Mouse (Mus musculus) megakaryocyte-erythroid progenitor cell, adult 5-6 weeks (primary cell): ENCODE data around the gene Aoc3. TPM values are rescaled to one million over a fixed set of nuclear protein-coding genes. Genes with fewer than 3 reads are reported as not detected.
"Not testable (repeated sequence)": the region's sequence is repeated elsewhere in the genome, so short reads cannot be mapped to it uniquely, and the experiment has no call there.

Experiments
- ATAC-seq: replicated peaks from 2 replicates; pipeline ENCODE4 v1.8.0; 2016; ENCODE audit warnings: mild to moderate bottlenecking, inconsistent platforms; ENCODE audit not compliant: severe bottlenecking, poor library complexity, low FRiP score, low TSS enrichment
- total RNA-seq, 2 experiments: library from RNA; stranded (forward) in 1 of 2; stranded (reverse) in 1 of 2; fragments of 200-1000, 215-1000 nt in 1 of 2; fragments of >200 nt in 1 of 2; fragmentation: Nextera tagmentation in 1 of 2; gene quantifications; 2 replicates each; pipeline ENCODE4 v1.2.3; 2014 to 2017

The Aoc3 gene
- total RNA-seq, 2 experiments from 2014 or later, result not detected

DNA sequence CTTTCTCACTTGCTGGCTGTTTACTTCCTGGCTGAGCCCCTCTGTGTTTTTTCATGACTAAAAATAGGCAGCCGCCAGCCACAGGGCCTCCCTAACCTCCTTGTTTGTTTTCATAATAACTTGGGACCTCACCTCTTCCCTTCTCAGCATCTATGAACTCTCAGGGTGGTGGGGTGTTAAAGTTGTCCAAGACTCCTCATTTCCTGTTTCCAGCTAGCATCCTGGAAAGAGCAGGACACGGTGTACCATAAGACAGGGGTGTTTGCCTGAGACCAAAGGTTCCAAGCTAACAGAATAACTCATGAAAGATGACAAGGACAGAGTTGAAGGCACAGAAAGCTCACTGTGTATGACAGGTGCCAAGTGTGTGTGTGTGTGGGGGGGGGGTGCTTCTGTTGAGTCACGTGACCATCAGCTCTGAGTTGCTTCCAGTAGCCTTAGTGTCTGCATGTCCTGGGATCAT is 30.3 kb downstream of the Aoc3 start:
- ATAC-seq, result no peak

DNA sequence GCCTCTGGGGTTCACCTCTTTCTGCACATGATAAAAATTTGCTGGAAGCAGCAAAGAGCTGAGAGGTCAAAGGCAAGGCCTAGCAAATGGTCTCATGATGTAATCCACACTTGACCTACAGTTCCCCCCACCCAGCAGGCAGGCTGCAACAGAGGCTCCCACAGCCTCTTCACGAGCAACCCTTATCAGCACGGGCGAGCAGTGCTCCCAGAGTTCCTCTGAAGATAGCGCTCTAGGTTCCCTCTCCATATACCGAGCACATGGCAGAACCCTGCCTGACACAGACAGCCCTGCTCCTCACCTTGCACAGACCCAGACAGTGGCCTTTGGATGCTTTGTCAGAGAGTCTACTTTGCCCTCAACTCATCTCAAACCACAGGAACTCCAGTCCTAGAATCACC is 34.1 kb downstream of the Aoc3 start:
- ATAC-seq, result 0 out of 2 replicates have a peak, but pooled peaks have one; percentile 59

DNA sequence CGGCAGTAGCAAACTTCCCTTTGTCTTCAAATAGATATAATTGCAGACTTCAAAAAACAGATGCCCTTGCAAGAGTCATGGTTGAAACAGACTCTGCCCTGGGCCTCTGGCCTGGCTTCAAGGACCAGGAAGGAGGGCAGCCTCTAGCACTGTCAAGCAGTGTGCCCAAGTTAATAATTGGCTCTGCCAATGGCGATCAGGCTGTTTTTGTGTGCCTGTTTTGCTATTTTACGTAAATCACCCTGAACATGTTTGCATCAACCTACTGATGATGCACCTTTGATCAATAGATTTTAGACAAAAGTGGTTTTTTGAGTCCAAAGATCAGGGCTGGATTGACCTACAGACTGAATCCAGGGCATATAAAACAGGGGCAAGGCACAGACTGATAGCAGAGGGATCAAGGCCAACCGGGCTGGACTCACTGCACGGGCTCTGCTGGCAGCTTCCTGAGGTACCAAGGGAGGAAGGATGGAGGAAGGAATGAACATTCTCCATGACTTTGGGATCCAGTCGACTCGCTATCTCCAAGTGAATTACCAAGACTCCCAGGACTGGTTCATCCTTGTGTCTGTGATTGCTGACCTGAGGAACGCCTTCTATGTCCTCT is 37.0 kb downstream of the Aoc3 start, which contains the start of gene G6pc:
Gene G6pc (plus strand): TSS at position 236 of the 610 bp plus-strand sequence.
- ATAC-seq, result no peak

GRCm38 (mm10) chr11:101370141-101370540 is 39.7 kb downstream of the Aoc3 start:
- no peak for ATAC-seq

- no peak for ATAC-seq
Measured at GRCm38 (mm10) chr11:101374421-101374938, 44.1 kb downstream of the Aoc3 start.

- not testable (repeated sequence) for ATAC-seq
Measured at GRCm38 (mm10) chr11:101378196-101378595, 47.8 kb downstream of the Aoc3 start.

DNA sequence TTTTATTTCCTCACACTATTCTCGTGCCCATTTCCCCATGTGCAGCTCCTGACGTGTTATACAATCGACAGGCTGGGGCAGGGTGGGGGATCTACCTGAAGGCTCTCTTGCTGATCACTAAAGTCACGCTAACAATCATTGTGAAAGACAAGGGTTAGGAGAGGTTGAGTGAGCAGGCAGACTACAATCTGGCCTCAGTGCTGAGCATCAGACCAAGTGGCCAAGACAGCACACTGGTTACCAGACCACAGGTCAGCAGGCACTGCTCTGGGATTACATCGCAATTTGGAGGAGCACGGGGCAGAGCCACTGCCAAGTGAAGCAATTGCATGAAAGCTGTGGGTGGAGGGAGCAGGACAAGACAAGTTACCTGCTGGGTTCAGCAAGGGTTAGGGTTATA is 48.5 kb downstream of the Aoc3 start:
- no peak for ATAC-seq

DNA sequence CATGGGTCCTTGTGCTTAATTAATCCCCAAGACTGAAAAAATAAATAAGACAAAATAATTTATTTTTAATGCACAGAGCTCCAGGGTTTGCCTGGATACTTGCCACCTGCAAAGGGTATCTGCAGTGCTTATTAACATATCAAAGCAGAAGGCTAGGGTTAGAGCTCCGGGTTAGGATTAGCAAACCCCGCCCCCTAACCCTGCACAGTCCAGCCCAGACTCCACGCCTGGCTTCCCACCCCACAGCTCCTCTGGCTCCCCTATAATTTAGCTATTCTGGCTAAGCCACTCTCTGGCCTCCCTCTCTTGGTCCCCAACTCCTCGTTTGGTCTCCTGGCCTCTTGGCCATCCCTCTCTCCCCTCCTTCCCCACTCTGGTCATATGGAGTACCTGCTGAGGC is 51.4 kb downstream of the Aoc3 start:
- peak; percentile 61 for ATAC-seq

Other genes starting within 250 kb of the Aoc3 start
- gene Coasy, start 248.0 kb upstream of the Aoc3 start, total RNA-seq (2014; fragmentation: Nextera tagmentation), result 27.3 and 30.7 TPM in 2 replicates
- 15.1 and 17.2 TPM in 2 replicates for gene Coasy, start 248.0 kb upstream of the Aoc3 start, total RNA-seq (2017)
- 46.8 and 53.3 TPM in 2 replicates for gene Mlx, start 243.3 kb upstream of the Aoc3 start, total RNA-seq (2014; fragmentation: Nextera tagmentation)
- 34.5 and 74.8 TPM in 2 replicates for gene Mlx, start 243.3 kb upstream of the Aoc3 start, total RNA-seq (2017)
- gene Psmc3ip, start 235.2 kb upstream of the Aoc3 start, total RNA-seq (2014; fragmentation: Nextera tagmentation), result 26.2 and 65.9 TPM in 2 replicates
- 38.0 and 79.3 TPM in 2 replicates for gene Psmc3ip, start 235.2 kb upstream of the Aoc3 start, total RNA-seq (2017)
- 17.0 and 20.6 TPM in 2 replicates for gene Retreg3, start 210.7 kb upstream of the Aoc3 start, total RNA-seq (2014; fragmentation: Nextera tagmentation)
- 29.3 and 36.7 TPM in 2 replicates for gene Retreg3, start 210.7 kb upstream of the Aoc3 start, total RNA-seq (2017)
- 51.9 and 55.2 TPM in 2 replicates for gene Tubg1, start 210.7 kb upstream of the Aoc3 start, total RNA-seq (2014; fragmentation: Nextera tagmentation)
- 28.7 and 42.7 TPM in 2 replicates for gene Tubg1, start 210.7 kb upstream of the Aoc3 start, total RNA-seq (2017)
- not detected in 2 replicates for gene Tubg2, start 174.7 kb upstream of the Aoc3 start, total RNA-seq (2014; fragmentation: Nextera tagmentation)
- gene Tubg2, start 174.7 kb upstream of the Aoc3 start, total RNA-seq (2017), result not detected in 2 replicates
- not detected in 2 replicates for gene Cntnap1, start 160.1 kb upstream of the Aoc3 start, total RNA-seq (2014; fragmentation: Nextera tagmentation)
- 0.15 TPM in 1 of 2 replicates, not detected in the other for gene Cntnap1, start 160.1 kb upstream of the Aoc3 start, total RNA-seq (2017)
- gene Plekhh3, start 159.3 kb upstream of the Aoc3 start, total RNA-seq (2014; fragmentation: Nextera tagmentation), result not detected in 2 replicates
- not detected in 2 replicates for gene Plekhh3, start 159.3 kb upstream of the Aoc3 start, total RNA-seq (2017)
- gene Ccr10, start 155.2 kb upstream of the Aoc3 start, total RNA-seq (2014; fragmentation: Nextera tagmentation), result not detected in 2 replicates
- not detected in 2 replicates for gene Ccr10, start 155.2 kb upstream of the Aoc3 start, total RNA-seq (2017)
- gene Ezh1, start 104.1 kb upstream of the Aoc3 start, total RNA-seq (2014; fragmentation: Nextera tagmentation), result 18.2 and 20.6 TPM in 2 replicates
- gene Ezh1, start 104.1 kb upstream of the Aoc3 start, total RNA-seq (2017), result 13.8 and 20.3 TPM in 2 replicates
- not detected in 2 replicates for gene Ramp2, start 84.6 kb upstream of the Aoc3 start, total RNA-seq (2014; fragmentation: Nextera tagmentation)
- not detected in 2 replicates for gene Ramp2, start 84.6 kb upstream of the Aoc3 start, total RNA-seq (2017)
- 112 and 137 TPM in 2 replicates for gene Vps25, start 76.9 kb upstream of the Aoc3 start, total RNA-seq (2014; fragmentation: Nextera tagmentation)
- 44.7 and 71.5 TPM in 2 replicates for gene Vps25, start 76.9 kb upstream of the Aoc3 start, total RNA-seq (2017)
- gene Wnk4, start 70.0 kb upstream of the Aoc3 start, total RNA-seq (2014; fragmentation: Nextera tagmentation), result 0.25 and 1.4 TPM in 2 replicates
- 0.05 and 0.30 TPM in 2 replicates for gene Wnk4, start 70.0 kb upstream of the Aoc3 start, total RNA-seq (2017)
- gene Cntd1, start 51.6 kb upstream of the Aoc3 start, total RNA-seq (2014; fragmentation: Nextera tagmentation), result 2.3 and 3.7 TPM in 2 replicates
- 2.1 and 4.2 TPM in 2 replicates for gene Cntd1, start 51.6 kb upstream of the Aoc3 start, total RNA-seq (2017)
- 67.5 and 86.7 TPM in 2 replicates for gene Coa3, start 51.5 kb upstream of the Aoc3 start, total RNA-seq (2014; fragmentation: Nextera tagmentation)
- gene Coa3, start 51.5 kb upstream of the Aoc3 start, total RNA-seq (2017), result 28.4 and 40.6 TPM in 2 replicates
- 86.7 and 98.7 TPM in 2 replicates for gene Becn1, start 28.3 kb upstream of the Aoc3 start, total RNA-seq (2014; fragmentation: Nextera tagmentation)
- 160 and 162 TPM in 2 replicates for gene Becn1, start 28.3 kb upstream of the Aoc3 start, total RNA-seq (2017)
- 239 and 277 TPM in 2 replicates for gene Psme3, start 14.4 kb upstream of the Aoc3 start, total RNA-seq (2014; fragmentation: Nextera tagmentation)
- 176 and 226 TPM in 2 replicates for gene Psme3, start 14.4 kb upstream of the Aoc3 start, total RNA-seq (2017)
- 7.6 and 11.5 TPM in 2 replicates for gene Aoc2, start 5.5 kb upstream of the Aoc3 start, total RNA-seq (2014; fragmentation: Nextera tagmentation)
- gene Aoc2, start 5.5 kb upstream of the Aoc3 start, total RNA-seq (2017), result 1.9 and 2.9 TPM in 2 replicates
- not detected in 2 replicates for gene G6pc, start 37.0 kb downstream of the Aoc3 start, total RNA-seq (2014; fragmentation: Nextera tagmentation)
- not detected in 2 replicates for gene G6pc, start 37.0 kb downstream of the Aoc3 start, total RNA-seq (2017)
- 74.9 and 108 TPM in 2 replicates for gene Aarsd1, start 87.0 kb downstream of the Aoc3 start, total RNA-seq (2014; fragmentation: Nextera tagmentation)
- 81.8 and 87.7 TPM in 2 replicates for gene Aarsd1, start 87.0 kb downstream of the Aoc3 start, total RNA-seq (2017)
- 4.9 and 7.1 TPM in 2 replicates for gene Gm27029, start 94.2 kb downstream of the Aoc3 start, total RNA-seq (2014; fragmentation: Nextera tagmentation)
- 0.61 TPM in 1 of 2 replicates, not detected in the other for gene Gm27029, start 94.2 kb downstream of the Aoc3 start, total RNA-seq (2017)
- 5.1 and 6.5 TPM in 2 replicates for gene Rundc1, start 94.5 kb downstream of the Aoc3 start, total RNA-seq (2014; fragmentation: Nextera tagmentation)
- gene Rundc1, start 94.5 kb downstream of the Aoc3 start, total RNA-seq (2017), result 1.5 and 6.2 TPM in 2 replicates
- gene Ptges3l, start 94.7 kb downstream of the Aoc3 start, total RNA-seq (2014; fragmentation: Nextera tagmentation), result not detected in 2 replicates
- gene Ptges3l, start 94.7 kb downstream of the Aoc3 start, total RNA-seq (2017), result not detected in 2 replicates
- 1,243 and 1,644 TPM in 2 replicates for gene Rpl27, start 111.7 kb downstream of the Aoc3 start, total RNA-seq (2014; fragmentation: Nextera tagmentation)
- gene Rpl27, start 111.7 kb downstream of the Aoc3 start, total RNA-seq (2017), result 3,990 and 4,375 TPM in 2 replicates
- 35.5 and 44.1 TPM in 2 replicates for gene Ifi35, start 117.8 kb downstream of the Aoc3 start, total RNA-seq (2014; fragmentation: Nextera tagmentation)
- gene Ifi35, start 117.8 kb downstream of the Aoc3 start, total RNA-seq (2017), result 31.7 and 33.5 TPM in 2 replicates
- gene Rnd2, start 134.4 kb downstream of the Aoc3 start, total RNA-seq (2014; fragmentation: Nextera tagmentation), result 1.6 and 7.2 TPM in 2 replicates
- gene Rnd2, start 134.4 kb downstream of the Aoc3 start, total RNA-seq (2017), result 3.5 and 3.8 TPM in 2 replicates
- 6.5 and 7.4 TPM in 2 replicates for gene Vat1, start 135.6 kb downstream of the Aoc3 start, total RNA-seq (2014; fragmentation: Nextera tagmentation)
- 3.3 and 5.4 TPM in 2 replicates for gene Vat1, start 135.6 kb downstream of the Aoc3 start, total RNA-seq (2017)
- gene Brca1, start 221.3 kb downstream of the Aoc3 start, total RNA-seq (2014; fragmentation: Nextera tagmentation), result 37.5 and 45.4 TPM in 2 replicates
- gene Brca1, start 221.3 kb downstream of the Aoc3 start, total RNA-seq (2017), result 38.5 and 49.6 TPM in 2 replicates
- 50.1 and 74.2 TPM in 2 replicates for gene Nbr1, start 221.5 kb downstream of the Aoc3 start, total RNA-seq (2014; fragmentation: Nextera tagmentation)
- gene Nbr1, start 221.5 kb downstream of the Aoc3 start, total RNA-seq (2017), result 43.3 and 45.3 TPM in 2 replicates